Mouse (Mus musculus): ENCODE results near the gene Gm16181.
A peak's percentile ranks its signal among the peaks of the same experiment; 100 is the strongest.
"Not testable (repeated sequence)": the region's sequence is repeated elsewhere in the genome, so short reads cannot be mapped to it uniquely, and the experiment has no call there.

The Gm16181 gene

GRCm38 (mm10) chr17:35232659-35233058 is 12.0 kb downstream of the Gm16181 start:
- DNase-seq (ENCODE audit: low spot score), result no peak

DNA sequence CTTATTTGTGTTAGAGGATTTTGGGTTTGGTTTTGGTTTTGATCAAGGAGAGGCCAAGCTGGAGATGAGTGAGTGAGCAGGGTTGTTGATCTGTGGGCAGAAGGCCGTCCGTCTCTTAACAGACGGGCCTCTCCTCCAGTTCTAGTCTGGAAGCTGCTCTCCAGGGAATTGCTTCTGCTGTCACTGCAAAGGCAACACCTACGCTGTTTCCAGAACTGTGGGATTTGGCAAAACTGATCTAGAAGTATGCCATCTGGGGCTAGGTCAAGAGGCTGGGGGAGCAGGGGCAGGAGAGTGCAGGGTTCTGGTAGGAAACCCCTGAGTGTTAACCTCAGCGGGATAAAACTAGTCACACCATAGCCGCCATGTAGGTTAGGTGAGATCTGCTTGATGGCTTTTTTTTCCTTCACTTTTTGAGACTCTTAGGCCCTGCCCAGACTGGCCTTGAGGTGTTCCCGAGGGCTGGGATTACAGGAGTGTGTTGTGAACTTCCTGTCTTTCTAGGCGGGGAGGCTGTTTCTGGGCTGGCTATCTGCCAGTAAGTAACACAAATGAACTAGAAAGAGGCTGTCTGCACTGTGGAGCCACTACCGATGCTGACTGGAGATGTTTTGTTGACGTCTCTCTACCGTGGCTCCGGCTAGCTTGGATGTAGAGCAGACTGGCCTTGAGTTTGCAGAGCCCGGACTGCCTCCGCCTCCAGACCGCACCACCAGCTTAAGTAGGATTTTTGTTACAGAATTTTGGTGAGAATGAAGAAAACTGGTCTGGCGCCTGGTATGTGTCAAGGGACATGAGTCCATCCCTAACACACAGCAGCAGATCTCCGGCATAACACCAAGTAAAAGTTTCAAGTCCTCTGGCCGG is 12.7 kb downstream of the Gm16181 start, which contains the start of gene Atp6v1g2:
Gene Atp6v1g2 (plus strand): TSS at position 547 of the 867 bp plus-strand sequence.
- no peak for DNase-seq (ENCODE audit: low spot score)

GRCm38 (mm10) chr17:35234090-35234489 is 13.5 kb downstream of the Gm16181 start:
- DNase-seq (ENCODE audit: low spot score), result not testable (repeated sequence)

DNA sequence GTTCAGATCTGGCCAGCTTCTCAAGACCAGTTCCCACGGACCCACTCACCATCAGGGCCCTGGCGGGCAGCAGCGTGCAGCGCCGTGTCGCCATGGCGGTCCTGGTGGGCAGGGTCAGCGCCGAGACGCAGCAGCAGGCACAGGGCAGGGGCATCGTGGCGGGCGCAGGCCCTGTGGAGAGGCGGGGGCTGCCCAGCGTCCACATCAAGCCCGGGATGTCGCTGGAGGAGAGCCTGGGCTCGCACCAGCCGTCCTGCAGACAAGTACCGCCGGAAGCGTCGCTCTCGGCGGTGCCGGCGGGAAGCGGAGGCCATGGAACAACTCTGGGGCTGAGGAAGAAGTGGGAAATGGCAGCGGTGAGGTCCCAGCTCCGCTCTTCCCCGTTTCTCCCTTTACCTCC is 14.3 kb downstream of the Gm16181 start:
- DNase-seq (ENCODE audit: low spot score), result peak; percentile 52

- DNase-seq (ENCODE audit: low spot score), result peak; percentile 95
These were observed 15.2 kb downstream of the Gm16181 start, which contains the start of gene Nfkbil1 for GRCm38 (mm10) chr17:35235614-35236389. TSS of gene Nfkbil1 (minus strand) at chr17:35235792.

- peak; percentile 98 for DNase-seq (ENCODE audit: low spot score)
These were observed 15.7 kb downstream of the Gm16181 start for GRCm38 (mm10) chr17:35236390-35236746.

GRCm38 (mm10) chr17:35236996-35237395 is 16.4 kb downstream of the Gm16181 start:
- no peak for DNase-seq (ENCODE audit: low spot score)

GRCm38 (mm10) chr17:35237504-35237903 is 16.9 kb downstream of the Gm16181 start:
- DNase-seq (ENCODE audit: low spot score), result no peak

GRCm38 (mm10) chr17:35239700-35240099 is 19.1 kb downstream of the Gm16181 start:
- DNase-seq (ENCODE audit: low spot score), result no peak

- DNase-seq (ENCODE audit: low spot score), result no peak
These were observed 20.0 kb downstream of the Gm16181 start for GRCm38 (mm10) chr17:35240384-35241304.

DNA sequence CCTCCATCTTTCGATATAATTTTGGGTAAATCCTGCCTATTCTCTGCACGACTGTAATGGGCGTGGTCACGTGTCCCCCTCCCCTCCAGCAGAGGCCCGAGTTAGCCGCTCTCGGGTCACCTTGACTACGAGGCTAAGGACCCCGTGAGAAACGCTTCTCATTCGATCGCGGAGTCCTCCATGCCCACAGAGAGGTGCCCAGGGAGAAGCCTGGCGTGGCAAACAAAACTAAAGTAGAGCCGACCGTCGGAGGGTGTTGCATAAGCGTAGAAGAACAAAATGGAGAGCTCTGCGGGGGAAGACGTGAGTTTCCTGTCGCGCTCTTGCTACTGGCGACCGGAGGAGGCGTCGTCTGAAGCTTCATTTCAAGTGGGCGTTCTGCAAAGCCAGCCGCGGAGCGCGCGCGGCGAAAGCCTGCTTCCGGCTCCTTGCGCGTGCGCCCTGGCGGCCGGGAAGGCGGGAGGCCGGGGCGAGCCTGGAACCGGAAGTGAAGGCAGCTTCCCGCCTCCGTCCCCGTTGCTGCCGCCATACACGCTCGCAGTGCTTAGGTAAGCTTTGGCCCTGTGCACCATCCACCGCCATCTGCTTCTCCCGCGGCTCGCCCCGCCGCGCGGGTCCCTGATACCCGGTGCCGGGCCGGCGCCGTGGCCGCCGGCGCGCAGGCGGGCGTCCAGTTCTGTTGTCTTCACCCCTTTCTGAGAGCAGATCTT is 20.8 kb downstream of the Gm16181 start, which contains the start of gene Ddx39b:
Gene Ddx39b (plus strand): TSS at position 442 of the 710 bp plus-strand sequence.
- peak; percentile 97 for DNase-seq (ENCODE audit: low spot score)

GRCm38 (mm10) chr17:35242015-35242941 is 21.6 kb downstream of the Gm16181 start:
- peak; percentile 78 for DNase-seq (ENCODE audit: low spot score)

DNA sequence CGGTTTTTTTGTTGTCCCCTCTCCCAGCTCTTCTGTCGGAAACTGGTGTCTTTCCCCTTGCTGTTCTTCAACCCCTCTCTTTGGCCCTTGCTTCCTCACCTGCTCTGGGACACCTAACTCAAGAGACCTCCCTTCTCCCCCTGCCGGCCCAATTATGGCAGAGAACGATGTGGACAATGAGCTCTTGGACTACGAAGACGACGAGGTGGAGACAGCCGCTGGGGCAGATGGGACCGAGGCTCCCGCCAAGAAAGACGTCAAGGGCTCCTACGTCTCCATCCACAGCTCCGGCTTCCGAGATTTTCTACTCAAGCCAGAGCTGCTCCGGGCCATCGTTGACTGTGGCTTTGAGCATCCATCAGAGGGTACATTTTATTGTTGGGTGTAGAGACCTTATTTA is 22.5 kb downstream of the Gm16181 start:
- DNase-seq (ENCODE audit: low spot score), result peak; percentile 64

GRCm38 (mm10) chr17:35244999-35245398 is 24.4 kb downstream of the Gm16181 start:
- no peak for DNase-seq (ENCODE audit: low spot score)

DNA sequence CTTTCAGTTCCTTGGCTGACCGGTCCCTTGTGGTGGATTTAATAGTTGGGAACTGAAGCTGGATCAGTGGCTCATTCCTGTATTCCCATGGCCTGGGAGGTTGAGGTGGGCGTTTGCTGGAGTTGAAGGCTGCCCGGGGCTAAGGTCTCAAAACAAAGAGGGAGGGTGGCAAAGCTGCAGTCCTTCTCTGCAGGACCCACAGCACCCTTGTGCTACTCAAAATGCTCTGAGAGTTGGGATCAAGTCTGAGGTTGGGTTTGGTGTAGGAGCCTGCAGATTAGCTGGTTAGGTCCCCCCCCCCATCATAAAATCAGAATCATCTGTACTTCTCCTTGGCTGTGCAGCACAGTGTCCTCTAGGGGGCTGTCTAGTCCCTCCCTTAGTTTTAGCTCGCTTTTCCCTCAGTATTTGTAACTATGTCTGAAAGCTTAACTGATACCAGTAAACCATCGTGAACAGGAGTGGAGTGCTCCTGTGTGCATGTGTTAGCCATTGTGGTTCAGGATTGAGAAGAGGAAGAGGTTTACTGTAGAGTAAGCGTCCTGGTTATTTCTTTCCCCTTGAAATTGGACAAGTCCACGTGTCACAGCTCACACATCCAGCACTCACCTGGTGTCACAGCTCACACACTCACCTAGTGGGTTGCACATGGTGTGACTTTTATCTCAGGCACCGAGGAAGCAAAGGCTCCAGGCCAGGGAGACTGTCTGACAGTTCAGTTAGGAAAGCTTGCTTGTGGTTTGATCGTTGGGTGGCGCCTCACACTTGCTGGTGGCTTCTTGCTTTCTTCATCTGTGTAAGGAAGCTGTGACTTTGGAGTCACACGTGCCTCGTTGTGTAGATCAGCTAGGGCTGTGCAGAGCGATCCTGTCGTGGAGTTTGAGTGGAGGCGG is 25.3 kb downstream of the Gm16181 start:
- DNase-seq (ENCODE audit: low spot score), result peak; percentile 61

DNA sequence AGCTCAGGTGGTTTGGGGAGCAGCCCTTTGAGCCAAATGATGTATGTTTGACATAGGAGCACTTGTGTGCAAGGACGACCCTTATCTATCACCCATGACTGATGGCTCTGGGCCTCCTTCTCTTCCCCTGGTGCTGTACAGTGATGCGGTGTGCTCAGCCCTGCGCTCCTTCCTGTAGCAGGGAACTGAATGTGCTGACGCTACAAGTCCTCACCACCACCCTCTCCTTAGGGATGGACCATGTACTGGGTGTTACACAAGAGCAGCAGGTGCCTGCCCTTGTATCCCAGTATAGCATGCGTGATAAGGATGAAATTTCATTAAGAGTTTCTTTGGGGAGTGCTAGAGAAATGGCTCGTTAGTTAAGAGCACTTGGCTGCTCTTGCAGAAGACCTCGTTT is 26.5 kb downstream of the Gm16181 start:
- no peak for DNase-seq (ENCODE audit: low spot score)

DNA sequence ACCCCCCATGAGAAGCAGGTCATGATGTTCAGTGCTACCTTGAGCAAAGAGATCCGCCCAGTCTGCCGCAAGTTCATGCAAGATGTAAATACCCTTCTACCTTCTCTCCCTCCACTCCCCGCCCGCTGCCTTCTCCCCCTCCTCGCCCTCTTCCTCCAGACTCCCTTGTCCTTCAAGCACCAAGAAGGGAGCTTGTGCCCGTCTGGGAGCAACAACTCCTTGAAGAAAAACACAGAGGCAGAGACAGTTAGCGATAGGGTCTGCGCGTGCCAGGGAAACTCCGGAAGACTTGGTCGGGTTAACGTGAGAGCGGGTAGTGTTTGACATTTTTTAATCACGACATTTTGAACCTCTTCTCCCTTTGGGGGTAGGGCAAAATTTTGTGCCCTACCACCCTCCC is 28.4 kb downstream of the Gm16181 start:
- DNase-seq (ENCODE audit: low spot score), result no peak

DNA sequence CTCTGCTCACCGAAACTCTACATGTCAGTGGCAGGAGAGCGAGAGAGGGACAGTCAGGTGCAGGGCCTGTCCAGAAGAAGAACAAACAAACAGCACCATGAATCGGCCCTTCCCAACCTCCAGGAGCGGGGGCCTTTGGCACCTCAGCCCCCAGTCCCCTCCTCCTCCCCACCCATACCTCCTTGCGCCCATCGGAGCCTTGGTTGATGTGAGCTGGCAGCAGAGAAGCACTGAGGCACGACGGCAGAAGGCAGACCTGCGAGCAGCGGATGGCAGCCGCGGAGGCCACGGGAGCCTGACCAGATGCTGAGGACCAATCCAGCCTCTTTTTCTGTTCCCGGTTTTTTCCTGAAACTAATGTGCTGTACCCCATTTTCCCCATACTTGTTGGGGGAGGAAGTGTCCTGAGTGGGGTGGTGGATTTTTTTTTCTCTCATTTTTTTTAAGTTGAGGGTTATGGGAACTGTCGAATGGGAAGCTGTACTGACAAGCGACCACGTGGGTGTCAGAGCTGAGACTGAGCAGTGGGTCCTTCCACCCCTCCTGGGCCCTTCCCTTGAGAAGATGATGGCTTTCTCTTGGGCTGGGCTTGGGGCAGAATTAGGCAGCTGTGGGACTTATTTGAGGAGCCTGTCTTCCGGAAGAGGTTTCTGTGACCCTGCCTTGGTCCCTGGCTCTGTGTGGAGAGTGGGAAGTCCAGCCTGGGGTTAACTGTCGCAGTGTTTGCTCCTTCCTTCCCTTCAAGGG is 29.0 kb downstream of the Gm16181 start:
- DNase-seq (ENCODE audit: low spot score), result no peak
